Mouse (Mus musculus): ENCODE data around the gene Rassf6.
"Not testable (repeated sequence)": the region's sequence is repeated elsewhere in the genome, so short reads cannot be mapped to it uniquely, and the experiment has no call there.

Rassf6 gene

GRCm38 (mm10) chr5:90623209-90623608 lies 17.2 kb downstream of the Rassf6 start:
- DNase-seq = no peak

GRCm38 (mm10) chr5:90621726-90622125 lies 18.7 kb downstream of the Rassf6 start:
- DNase-seq = no peak

GRCm38 (mm10) chr5:90621316-90621715 lies 19.1 kb downstream of the Rassf6 start:
- DNase-seq = no peak

GRCm38 (mm10) chr5:90617859-90618258 lies 22.6 kb downstream of the Rassf6 start:
- no peak for DNase-seq

GRCm38 (mm10) chr5:90612751-90613150 lies 27.7 kb downstream of the Rassf6 start:
- not testable (repeated sequence) for DNase-seq

GRCm38 (mm10) chr5:90611996-90612611 lies 28.4 kb downstream of the Rassf6 start:
- no peak for DNase-seq

GRCm38 (mm10) chr5:90611388-90611787 lies 29.1 kb downstream of the Rassf6 start:
- DNase-seq = no peak

GRCm38 (mm10) chr5:90608906-90609305 lies 31.6 kb downstream of the Rassf6 start:
- DNase-seq = no peak

GRCm38 (mm10) chr5:90603407-90603923 lies 37.0 kb downstream of the Rassf6 start:
- no peak for DNase-seq

- no peak for DNase-seq
Measured at GRCm38 (mm10) chr5:90601469-90601868, 39.0 kb downstream of the Rassf6 start.

GRCm38 (mm10) chr5:90596155-90596554 lies 44.3 kb downstream of the Rassf6 start:
- no peak for DNase-seq

GRCm38 (mm10) chr5:90594945-90595344 lies 45.5 kb downstream of the Rassf6 start:
- no peak for DNase-seq

- no peak for DNase-seq
Measured at GRCm38 (mm10) chr5:90591936-90592335, 48.5 kb downstream of the Rassf6 start.

GRCm38 (mm10) chr5:90590676-90591075 lies 49.8 kb downstream of the Rassf6 start:
- no peak for DNase-seq

GRCm38 (mm10) chr5:90588708-90589595 lies 51.5 kb downstream of the Rassf6 start:
- DNase-seq = peak; percentile 47

GRCm38 (mm10) chr5:90588104-90588503 lies 52.4 kb downstream of the Rassf6 start:
- no peak for DNase-seq

- DNase-seq = no peak
Measured at GRCm38 (mm10) chr5:90586511-90586910, 53.9 kb downstream of the Rassf6 start.

GRCm38 (mm10) chr5:90584799-90585198 lies 55.7 kb downstream of the Rassf6 start:
- DNase-seq = no peak

- no peak for DNase-seq
Measured at GRCm38 (mm10) chr5:90582179-90582578, 58.3 kb downstream of the Rassf6 start.

GRCm38 (mm10) chr5:90579556-90579955 lies 60.9 kb downstream of the Rassf6 start:
- no peak for DNase-seq

GRCm38 (mm10) chr5:90577751-90578150 lies 62.7 kb downstream of the Rassf6 start:
- no peak for DNase-seq

- no peak for DNase-seq
Measured at GRCm38 (mm10) chr5:90571216-90571615, 69.2 kb downstream of the Rassf6 start.

GRCm38 (mm10) chr5:90568338-90568737 lies 72.1 kb downstream of the Rassf6 start:
- no peak for DNase-seq

- no peak for DNase-seq
Measured at GRCm38 (mm10) chr5:90567788-90568187, 72.7 kb downstream of the Rassf6 start.

All from cerebellum, adult 9-11 months (tissue).